Mouse (Mus musculus): ENCODE measurements around the gene Tmem72.

Tmem72 gene

DNA sequence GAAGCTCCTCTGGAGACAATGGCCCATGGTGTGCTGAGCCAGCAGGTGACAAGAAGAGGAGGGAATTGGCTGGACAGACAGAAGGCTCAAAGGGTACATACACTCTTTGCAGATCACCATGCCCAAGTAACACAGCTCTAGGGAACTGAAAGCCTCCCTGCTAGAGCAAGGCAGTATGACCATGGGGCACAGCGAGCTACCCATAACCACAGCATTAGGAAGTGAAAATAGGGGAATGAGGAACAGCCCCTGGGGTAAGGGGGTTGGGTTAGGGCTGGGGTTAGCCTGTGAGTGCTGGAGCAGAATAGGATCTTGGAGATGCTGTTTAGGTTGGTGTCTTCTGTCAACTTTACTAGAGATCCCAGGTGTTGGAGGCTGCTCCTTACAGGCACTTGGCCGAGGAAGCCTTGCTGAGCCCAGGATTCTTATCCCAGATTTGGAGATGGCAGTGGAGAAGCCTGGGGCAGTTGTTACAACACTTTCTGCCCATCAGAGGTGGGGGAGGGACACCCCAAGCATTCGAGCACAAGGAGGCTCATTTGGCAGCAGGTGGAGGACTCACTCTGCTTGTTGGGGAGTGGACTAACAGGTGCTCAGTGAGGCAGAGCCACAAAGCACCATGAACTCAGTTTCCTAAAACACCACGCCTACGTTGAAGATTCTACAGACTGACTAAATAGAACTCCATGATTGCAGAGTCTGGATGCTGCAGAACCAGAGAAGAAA lies 37.0 kb downstream of the Tmem72 start:
- no peak for DNase-seq

- no peak for DNase-seq
These were observed 39.4 kb downstream of the Tmem72 start for GRCm38 (mm10) chr6:116677321-116677720.

GRCm38 (mm10) chr6:116676355-116676913 lies 40.3 kb downstream of the Tmem72 start:
- DNase-seq, result no peak

GRCm38 (mm10) chr6:116674283-116674886 lies 42.3 kb downstream of the Tmem72 start:
- no peak for DNase-seq

DNA sequence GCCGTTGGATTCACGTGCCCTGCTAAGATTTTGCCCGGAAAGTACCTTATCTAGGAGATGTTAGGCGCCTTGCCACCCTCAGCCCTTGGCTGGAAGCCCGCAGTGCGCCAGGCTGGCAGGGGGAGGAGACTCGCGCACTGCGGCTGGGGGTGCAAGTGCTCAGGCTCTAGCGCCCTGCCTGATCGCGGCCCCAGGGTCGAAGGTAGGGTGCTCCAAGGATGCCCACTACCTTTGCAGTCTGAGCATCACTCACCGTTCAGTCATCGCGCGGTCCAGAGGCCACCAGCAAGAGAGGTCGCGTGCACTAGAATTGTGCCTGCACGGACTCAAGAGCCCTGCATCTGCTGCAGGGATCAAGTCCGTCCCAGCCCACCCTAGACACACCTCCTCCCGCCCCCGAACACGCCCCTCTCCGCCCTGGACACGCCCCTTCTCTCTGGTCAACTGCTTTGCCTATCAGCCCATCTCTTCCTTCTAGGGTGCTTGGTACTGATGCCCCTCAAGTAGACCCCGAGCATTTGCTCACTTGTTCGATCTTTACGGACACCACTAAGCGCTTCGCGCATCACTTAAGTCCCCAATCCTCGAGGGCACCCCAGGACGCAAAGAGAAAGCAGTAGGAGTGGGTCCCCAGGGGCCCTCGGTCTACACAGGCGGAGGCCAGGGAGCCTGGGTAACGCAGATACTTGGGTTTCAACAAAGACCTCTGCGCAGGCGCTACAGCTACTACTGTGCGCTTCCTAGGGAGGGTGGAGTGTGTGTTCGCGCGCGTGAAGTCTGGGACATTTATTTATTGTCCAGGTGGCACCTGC lies 43.0 kb downstream of the Tmem72 start, which contains the start of gene Rassf4:
Rassf4 (minus strand) TSS at position 482 of the 812 bp plus-strand sequence.
- peak; percentile 69 to 77 for DNase-seq

GRCm38 (mm10) chr6:116672349-116672748 lies 44.4 kb downstream of the Tmem72 start:
- DNase-seq, result no peak

DNA sequence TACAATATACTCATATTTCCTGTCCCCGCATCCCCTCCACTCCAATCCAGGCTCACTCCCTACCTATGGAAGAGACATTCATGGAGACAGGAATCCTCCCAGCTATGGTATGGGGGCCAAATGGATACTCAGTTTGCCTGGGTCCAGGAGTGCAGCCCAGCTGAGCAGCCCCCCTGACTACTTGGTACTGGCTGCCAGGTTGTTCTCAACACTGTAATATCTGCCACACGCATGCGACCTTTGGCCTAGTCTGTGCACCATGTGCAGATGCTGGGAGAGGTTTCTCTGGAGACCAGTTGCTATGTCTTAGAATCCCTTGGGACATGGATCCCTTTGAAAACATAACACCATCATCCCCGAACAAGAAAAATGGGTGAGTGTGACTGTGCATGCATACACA lies 44.9 kb downstream of the Tmem72 start:
- no peak for DNase-seq

GRCm38 (mm10) chr6:116671031-116671430 lies 45.7 kb downstream of the Tmem72 start:
- DNase-seq, result no peak

DNA sequence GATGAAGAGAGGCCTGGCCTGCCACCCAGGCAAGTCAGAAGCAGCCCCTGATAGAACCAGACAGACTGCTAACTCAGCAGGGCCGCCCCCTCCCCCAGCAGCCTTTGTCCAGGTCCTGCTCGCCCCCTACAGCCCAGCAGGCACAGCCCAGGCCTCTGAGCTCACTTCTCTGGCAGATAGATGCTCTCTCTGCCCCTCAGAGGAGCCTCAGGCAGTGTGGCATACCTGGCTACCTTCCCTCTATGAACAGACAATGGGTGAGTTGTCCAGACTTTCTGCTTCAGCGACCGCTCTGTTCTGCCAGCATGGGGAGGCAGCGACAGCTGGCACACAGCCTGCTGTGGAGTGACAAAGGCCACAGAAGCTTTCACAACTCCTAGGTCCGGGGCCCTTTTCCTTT lies 46.6 kb downstream of the Tmem72 start:
- DNase-seq, result peak; percentile 27 to 48

DNA sequence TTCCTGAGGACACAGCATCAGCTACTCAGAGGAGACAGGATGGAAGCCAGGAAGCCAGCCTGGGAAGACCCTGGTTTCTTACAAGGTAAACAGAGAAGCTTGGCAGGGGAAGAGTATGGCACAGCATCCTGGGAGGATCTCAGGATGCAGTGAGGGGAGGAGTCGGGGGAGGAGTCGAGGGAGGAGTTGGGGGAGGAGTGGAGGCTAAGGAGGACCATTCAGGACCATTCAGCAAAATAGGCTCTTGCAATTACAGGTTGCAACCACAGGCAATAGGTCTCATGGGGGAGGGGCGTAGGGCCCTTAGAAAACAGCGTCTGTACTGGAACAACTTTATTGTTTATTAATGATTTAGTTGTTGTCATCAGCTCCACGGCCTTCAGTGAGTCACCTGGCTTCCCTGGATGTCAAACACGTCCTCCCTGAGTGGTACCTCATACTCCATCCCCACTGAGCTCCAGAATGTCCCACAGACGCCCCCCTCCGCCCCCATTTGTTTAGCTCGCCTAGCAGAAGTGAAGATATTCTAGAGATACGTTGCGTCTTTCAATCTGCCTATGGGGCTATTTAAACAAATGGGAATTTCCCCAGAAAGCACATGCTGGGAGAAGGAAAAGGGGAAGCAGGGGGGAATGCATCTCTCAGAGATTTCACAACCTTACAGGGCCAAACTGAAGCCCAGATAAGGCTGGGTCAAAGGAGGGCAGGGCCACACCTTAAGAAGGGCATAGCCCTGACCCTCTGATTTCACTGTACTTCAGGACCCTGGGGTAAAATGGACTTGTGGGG lies 47.8 kb downstream of the Tmem72 start:
- DNase-seq, result no peak

DNA sequence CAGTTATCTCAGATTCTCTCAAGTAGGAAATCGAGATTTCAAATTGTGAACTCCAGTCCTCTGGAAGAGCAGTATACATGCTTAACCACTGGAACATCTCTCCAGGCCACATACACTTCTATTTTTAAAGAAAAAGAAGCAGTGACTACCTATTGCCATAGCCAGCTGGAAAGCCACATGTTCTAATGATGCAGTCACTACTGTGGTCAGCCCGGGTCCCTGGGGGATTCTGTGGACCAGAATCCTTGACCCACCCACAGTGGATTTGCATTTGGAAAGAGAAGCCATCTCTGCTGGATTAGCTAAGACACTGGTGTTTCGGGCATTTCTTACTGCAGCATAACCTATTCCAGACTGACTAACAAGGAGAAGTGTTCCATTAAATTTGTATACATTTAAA lies 49.3 kb downstream of the Tmem72 start:
- DNase-seq, result no peak

GRCm38 (mm10) chr6:116666892-116667291 lies 49.8 kb downstream of the Tmem72 start:
- DNase-seq, result no peak

- DNase-seq, result no peak
These were observed 50.5 kb downstream of the Tmem72 start for GRCm38 (mm10) chr6:116666085-116666750.

DNA sequence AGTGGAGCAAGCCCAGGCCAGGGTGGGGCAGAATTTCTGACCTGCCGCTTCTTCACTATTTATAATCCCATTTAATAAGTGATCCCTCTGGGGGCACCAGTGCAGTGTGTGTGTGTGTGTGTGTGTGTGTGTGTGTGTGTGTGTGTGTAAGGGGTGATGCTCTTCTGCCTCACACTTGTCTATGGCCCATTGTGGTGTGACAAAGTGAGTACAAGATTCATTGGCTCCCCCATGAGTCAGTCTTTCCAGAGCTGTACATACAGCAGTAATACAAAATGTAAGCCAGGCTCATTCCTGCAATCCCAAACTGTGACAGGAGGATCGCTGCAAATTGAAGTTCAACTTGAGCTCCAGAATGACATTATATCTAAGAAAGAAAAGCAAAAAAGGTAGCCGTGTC lies 51.9 kb downstream of the Tmem72 start:
- DNase-seq, result no peak

GRCm38 (mm10) chr6:116664031-116664430 lies 52.7 kb downstream of the Tmem72 start:
- no peak for DNase-seq

DNA sequence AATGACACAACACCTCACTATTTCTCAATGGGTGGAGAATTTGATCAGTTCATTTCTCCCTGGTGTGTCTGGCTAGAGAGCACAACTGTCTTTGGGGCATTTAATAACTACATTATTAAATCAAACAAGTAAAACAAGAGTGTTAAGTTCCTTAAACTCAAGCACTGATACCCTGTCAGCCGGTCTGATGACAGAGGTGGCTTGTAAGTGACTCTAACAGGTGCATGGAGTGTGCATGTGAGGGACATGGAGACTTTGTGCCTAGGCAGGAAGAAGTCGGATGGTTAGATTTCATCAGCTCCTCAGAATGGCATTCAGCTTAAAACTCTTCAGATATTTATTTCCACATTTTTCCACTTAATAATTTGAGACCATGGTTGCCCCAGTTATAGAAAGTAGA lies 53.3 kb downstream of the Tmem72 start:
- DNase-seq, result no peak

DNA sequence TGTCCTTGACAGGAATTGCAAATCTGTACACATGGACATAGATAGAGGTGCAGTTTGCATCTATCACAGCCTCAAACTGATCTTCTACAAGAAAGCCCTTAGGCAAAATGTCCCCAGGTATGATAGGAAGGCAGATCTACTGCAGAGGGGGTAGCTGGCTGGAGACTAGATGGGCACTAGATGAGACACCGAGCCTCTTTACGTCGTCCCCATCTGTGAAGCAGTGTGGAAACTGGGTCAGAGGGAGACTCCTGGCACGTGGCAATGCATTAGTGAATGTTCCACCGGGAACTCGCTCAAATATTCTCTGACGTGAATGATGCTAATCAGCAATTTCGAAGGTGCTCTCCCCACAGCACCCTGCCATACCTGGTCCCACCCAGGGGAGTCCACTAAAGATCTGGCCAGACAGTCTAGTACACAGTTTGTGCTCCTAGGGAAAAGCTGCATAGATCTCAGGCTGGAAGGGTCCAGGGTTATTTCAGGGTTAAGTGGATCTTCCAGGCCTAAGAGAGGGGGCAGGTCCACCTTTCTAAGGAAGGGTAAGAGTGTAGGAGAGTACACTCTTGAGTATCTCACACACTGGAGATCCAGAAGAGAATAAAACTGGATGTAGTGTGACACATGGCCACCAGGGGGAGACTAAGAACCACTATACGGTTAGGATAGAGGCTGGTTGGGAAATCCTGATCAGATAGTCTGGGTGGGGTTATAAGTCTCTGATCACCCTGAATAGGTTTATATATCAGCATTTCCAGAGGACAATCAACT lies 62.8 kb downstream of the Tmem72 start:
- peak; percentile 47 to 79 for DNase-seq

- no peak for DNase-seq
These were observed 63.5 kb downstream of the Tmem72 start for GRCm38 (mm10) chr6:116653191-116653590.

DNA sequence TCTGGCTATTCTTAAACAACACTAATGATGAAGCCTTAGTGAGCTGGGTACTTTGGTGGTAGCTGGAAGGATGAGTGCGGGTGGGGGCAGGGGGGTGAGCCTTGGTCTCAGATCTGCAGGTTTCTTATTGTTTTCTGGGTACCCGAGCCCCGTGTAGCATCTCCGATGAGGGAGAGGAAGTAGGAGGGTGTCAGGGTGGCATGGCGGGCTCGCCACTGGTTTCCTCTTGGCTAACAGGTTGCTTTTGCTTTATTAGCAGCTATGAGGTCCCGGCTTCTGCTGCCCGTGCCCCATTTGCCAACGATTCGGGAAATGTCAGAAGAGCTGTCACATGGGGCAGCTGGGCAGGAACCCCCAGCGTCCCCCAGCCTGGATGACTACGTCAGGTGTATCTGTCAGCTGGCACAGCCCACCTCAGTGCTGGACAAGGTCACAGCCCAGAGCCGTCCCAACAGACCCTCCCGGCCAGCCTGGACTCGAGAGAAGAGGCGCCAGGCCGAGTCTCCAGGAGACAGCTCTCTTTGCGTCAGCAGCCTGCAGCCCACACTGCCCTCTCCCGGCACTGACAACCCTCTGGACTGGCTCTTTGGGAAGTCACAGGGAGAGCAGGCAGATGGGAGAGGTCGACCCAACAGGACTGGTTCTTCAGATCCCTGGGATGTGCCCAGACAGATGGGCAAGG lies 65.1 kb downstream of the Tmem72 start:
- DNase-seq, result peak; percentile 31 to 55

DNA sequence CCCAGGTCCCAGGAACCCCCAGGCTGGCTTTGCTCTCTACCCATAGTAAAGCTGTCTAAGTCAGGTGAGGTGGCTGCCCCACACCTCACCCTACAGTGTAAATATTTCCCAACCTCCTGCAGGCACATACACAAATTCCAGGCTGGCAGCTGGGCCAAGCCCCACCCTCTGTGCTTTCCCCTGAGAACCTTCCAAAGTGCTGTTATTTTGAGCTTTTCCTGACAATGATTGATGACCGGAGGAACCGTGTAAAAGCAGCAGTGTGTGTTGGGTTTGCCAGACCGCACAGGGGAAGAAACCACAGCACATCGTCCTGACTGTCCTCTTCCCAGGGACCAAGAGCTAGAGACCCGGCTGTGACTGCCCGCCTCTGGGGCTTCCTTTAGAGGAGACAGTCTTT lies 66.3 kb downstream of the Tmem72 start, which contains the start of gene Depp1:
Depp1 (plus strand) TSS at position 204 of the 400 bp plus-strand sequence.
- no peak for DNase-seq

Measured in cerebellum, postnatal 25 days (tissue).